Mouse (Mus musculus) liver, postnatal 0 days (tissue): ENCODE measurements at regions not wholly inside any gene's neighbourhood (a gene's known extent, or its start where the extent isn't known, plus 50 kb on each side); places are given as distances from the start of the nearest gene placed in this dataset.

Source experiments
- ATAC-seq: fragments of 200-750 bp; cut with Nextera tagmentation; 2 replicates; pipeline ENCODE4 v1.8.0; 2017; ENCODE audit warnings: mild to moderate bottlenecking, moderate library complexity
- DNase-seq: peaks from one replicate; pipeline ENCODE4 v3.0.0-alpha.2; 2016
- H3K27ac ChIP-seq: fragments of 300-500 bp; sonication (generic); 2 replicates; pipeline ENCODE4 v1.5.1; 2014; ENCODE audit warnings: antibody characterized with exemption, moderate library complexity, mild to moderate bottlenecking, low read depth
- H3K27me3 ChIP-seq: fragments of 300-500 bp; sonication (generic); 2 replicates; pipeline ENCODE4 v1.6.1; 2014; ENCODE audit warnings: low read length, control low read depth, mixed read lengths; ENCODE audit not compliant: insufficient read depth
- H3K36me3 ChIP-seq: fragments of 300-500 bp; sonication (generic); replicated peaks from 2 replicates; pipeline ENCODE4 v1.6.1; 2014; ENCODE audit warnings: mild to moderate bottlenecking, control low read depth, low read length, moderate library complexity, mixed read lengths; ENCODE audit not compliant: insufficient read depth
- H3K4me1 ChIP-seq: fragments of 300-500 bp; sonication (generic); 2 replicates; pipeline ENCODE4 v1.6.1; 2014; ENCODE audit warnings: antibody characterized with exemption, mild to moderate bottlenecking, control low read depth; ENCODE audit not compliant: insufficient read depth
- H3K4me2 ChIP-seq: fragments of 300-500 bp; sonication (generic); 2 replicates; pipeline ENCODE4 v1.6.1; 2014; ENCODE audit warnings: low read depth, mild to moderate bottlenecking, low read length, moderate library complexity, mixed read lengths
- H3K4me3 ChIP-seq: fragments of 300-500 bp; sonication (generic); 2 replicates; pipeline ENCODE4 v1.5.1; 2014; ENCODE audit warnings: low read depth, low read length
- H3K9ac ChIP-seq: fragments of 300-500 bp; sonication (generic); replicated peaks from 2 replicates; pipeline ENCODE4 v1.6.1; 2014; ENCODE audit warnings: mild to moderate bottlenecking, moderate library complexity
- H3K9me3 ChIP-seq: fragments of 300-500 bp; sonication (generic); 2 replicates; pipeline ENCODE4 v1.6.1; 2016; ENCODE audit warnings: mild to moderate bottlenecking, control low read depth, low read length, mixed read lengths
- CTCF ChIP-seq: sonication (generic); IDR thresholded peaks from 2 replicates; pipeline ENCODE4 v1.5.1; 2016; ENCODE audit warnings: antibody characterized with exemption, low read depth
- EP300 ChIP-seq: IDR thresholded peaks from 2 replicates; pipeline ENCODE4 v1.6.1; 2016; ENCODE audit warnings: antibody characterized with exemption, low read depth, mild to moderate bottlenecking
- WGBS: fragments of 180-500 bp; shearing (Covaris S2); extraction: QIAGEN DNeasy Blood & Tissue Kit; methylation state at CpG from one replicate; pipeline ENCODE4 v1.1.7; 2014; ENCODE audit not compliant: insufficient replicate concordance; 5-methylcytosine and 5-hydroxymethylcytosine counted together

DNA sequence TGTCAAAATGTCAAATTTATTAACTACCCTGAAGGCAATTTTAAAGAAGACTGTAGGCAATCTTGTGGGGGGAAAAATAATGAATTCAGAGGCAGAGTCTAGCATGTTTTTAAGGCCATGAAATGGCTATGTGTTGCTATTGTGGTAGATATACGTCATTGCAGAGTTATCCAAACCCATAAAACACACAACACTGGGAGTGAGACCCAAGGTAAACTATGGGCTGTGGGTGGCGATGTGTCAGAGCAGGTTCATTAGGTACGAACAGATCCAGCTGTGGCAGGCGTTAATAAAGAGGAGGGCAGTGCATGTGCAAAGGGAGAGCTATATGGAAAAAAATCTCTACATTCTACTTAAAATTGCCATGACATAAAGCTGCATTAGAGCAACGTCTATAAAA lies 189.4 kb upstream of the Btg1 start:
- WGBS, result 78% methylated on average over 5 of the region's 5 CpGs
- no peak overlapping the region for H3K4me3 ChIP-seq
- DNase-seq, result no peak
- H3K27ac ChIP-seq, result no peak overlapping the region
- no peak for ATAC-seq
- no peaks in the 10 kb centered on the region for H3K36me3 ChIP-seq
- TF ChIP-seq CTCF, result no peak
- no peak for TF ChIP-seq EP300
- H3K4me1 ChIP-seq, result no peaks in the 10 kb centered on the region
- H3K27me3 ChIP-seq, result no peaks in the 10 kb centered on the region
- no peaks in the 10 kb centered on the region for H3K9me3 ChIP-seq
- H3K9ac ChIP-seq, result no peak overlapping the region
- H3K4me2 ChIP-seq, result no peak overlapping the region

DNA sequence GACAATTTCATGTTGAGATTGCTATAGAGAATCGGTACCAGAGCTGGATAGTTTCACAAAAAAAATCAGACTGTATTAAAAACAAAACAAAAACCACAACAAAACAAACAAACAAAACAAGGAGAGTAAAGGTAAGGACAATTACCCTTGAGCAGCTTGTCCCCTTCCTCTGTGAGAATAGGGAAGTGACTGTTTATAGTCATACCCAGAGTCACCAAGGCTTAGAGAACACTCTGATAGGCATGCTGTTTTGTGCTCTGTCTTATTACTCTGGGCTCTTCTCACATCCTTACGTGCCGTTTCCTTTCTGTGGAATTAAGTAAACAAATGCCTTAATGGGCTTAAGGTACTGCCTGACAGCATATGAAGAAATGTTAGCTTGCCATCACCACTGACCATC lies 186.7 kb upstream of the Btg1 start:
- 44% methylated on average over 3 of the region's 3 CpGs for WGBS
- no peak overlapping the region for H3K9ac ChIP-seq
- no peaks in the 10 kb centered on the region for H3K9me3 ChIP-seq
- no peaks in the 10 kb centered on the region for H3K27me3 ChIP-seq
- DNase-seq (no peak), ATAC-seq (no peak)
- no peak overlapping the region for H3K4me3 ChIP-seq
- TF ChIP-seq EP300, result no peak
- H3K27ac ChIP-seq, result no peak overlapping the region
- no peaks in the 10 kb centered on the region for H3K4me1 ChIP-seq
- no peak overlapping the region for H3K4me2 ChIP-seq
- H3K36me3 ChIP-seq, result no peaks in the 10 kb centered on the region

DNA sequence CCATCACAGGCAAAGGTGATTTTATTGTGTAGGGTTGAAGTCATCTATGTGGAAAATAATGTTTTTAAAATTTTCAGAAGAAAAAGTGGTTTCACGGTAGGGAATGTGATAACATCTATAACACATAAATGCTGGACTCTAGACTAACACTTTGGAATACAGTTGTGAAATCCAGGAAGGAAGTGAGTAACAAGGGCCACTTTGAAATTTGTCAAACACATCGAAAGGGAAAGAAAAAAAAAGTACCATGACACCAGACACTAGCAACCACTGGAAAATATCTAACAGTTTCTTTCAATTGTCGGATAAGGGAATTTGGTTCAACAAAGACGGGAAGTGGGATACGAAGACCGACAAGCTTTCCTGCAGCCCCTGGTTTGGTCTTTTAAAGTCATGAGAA lies 181.7 kb upstream of the Btg1 start:
- no peak for DNase-seq
- ATAC-seq, result no peak
- 41% methylated on average over 6 of the region's 6 CpGs for WGBS

DNA sequence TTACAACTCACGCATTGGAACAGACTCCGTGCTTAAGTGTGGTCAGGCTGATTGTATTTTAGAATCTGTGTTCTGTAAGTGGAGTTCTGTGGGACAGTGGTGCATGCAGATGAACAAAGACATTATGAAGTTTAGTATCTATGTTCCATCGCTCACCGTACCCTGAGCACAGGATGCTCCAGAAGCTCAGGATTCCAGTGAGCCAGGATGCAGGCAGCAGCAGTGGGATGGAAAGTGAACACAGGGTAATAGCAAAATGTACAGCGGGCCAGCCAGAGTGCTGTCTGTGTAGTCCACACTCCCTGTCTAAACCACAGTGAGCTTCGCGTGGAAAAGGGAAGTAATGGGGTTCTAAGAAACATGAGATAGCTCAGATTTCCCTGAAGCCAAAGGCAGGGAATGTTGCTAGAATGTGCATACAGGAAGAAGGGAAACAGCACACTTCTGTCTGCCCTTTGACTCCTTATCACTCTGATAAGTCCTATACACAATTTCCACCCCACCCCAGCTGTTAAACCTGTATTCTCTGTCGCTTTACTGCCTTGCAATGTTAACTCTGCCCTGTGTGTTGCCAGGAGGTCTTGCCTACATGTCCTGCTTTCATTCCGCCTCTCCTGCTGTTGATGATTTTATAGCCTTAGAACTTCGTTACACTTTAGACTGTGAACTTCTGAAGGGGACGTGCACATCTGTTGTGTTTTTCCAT lies 178.3 kb upstream of the Btg1 start:
- 65% methylated on average over 11 of the region's 11 CpGs for WGBS

More for the DNA sequence above, 181.7 kb upstream of the Btg1 start:
- Histone ChIP-seq H3K4me3 (no peak overlapping the region), H3K9me3 (no peaks in the 10 kb centered on the region), H3K27ac (peak overlapping the region; percentile 34; the same call in 1 of the 2 replicates), H3K4me2 (no peak overlapping the region), H3K4me1 (no peaks in the 10 kb centered on the region), H3K27me3 (no peaks in the 10 kb centered on the region), H3K36me3 (no peaks in the 10 kb centered on the region), H3K9ac (no peak overlapping the region)
- TF ChIP-seq CTCF (no peak), EP300 (no peak)

DNA sequence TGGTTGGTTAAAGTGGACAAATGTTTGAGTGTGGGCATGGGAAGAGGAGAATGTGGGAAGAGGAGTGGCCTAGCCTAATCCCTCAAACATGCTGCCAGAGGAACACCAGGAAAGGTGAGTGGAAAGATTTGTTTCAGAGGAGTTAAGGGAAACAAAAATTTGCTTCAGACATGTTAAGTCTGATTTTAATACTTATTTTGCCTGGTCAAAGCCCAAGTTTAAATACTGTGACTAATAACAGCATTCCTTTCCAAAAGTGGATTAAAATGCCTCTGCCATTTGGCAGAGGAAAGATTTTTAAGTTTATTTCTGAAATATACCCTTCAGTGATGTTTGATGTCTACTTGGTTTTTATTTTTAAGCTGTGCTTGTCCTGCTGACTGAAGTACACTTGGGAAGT lies 174.6 kb upstream of the Btg1 start:
- ATAC-seq (no peak), DNase-seq (no peak)
- H3K4me1 ChIP-seq, result no peaks in the 10 kb centered on the region
- no peak overlapping the region for H3K4me2 ChIP-seq
- no peak overlapping the region for H3K4me3 ChIP-seq
- H3K27me3 ChIP-seq, result no peaks in the 10 kb centered on the region
- H3K9ac ChIP-seq, result no peak overlapping the region
- H3K27ac ChIP-seq, result no peak overlapping the region
- TF ChIP-seq EP300 (no peak), CTCF (no peak)
- no peaks in the 10 kb centered on the region for H3K36me3 ChIP-seq
- H3K9me3 ChIP-seq, result no peaks in the 10 kb centered on the region

More for the DNA sequence above, 178.3 kb upstream of the Btg1 start:
- H3K9me3 ChIP-seq, result no peaks in the 10 kb centered on the region
- TF ChIP-seq EP300, result no peak
- no peak for TF ChIP-seq CTCF
- DNase-seq (no peak), ATAC-seq (no peak)
- no peak overlapping the region for H3K27ac ChIP-seq
- no peaks in the 10 kb centered on the region for H3K27me3 ChIP-seq
- no peak overlapping the region for H3K4me3 ChIP-seq
- H3K36me3 ChIP-seq, result no peaks in the 10 kb centered on the region
- no peak overlapping the region for H3K9ac ChIP-seq
- no peak overlapping the region for H3K4me2 ChIP-seq
- H3K4me1 ChIP-seq, result no peaks in the 10 kb centered on the region

DNA sequence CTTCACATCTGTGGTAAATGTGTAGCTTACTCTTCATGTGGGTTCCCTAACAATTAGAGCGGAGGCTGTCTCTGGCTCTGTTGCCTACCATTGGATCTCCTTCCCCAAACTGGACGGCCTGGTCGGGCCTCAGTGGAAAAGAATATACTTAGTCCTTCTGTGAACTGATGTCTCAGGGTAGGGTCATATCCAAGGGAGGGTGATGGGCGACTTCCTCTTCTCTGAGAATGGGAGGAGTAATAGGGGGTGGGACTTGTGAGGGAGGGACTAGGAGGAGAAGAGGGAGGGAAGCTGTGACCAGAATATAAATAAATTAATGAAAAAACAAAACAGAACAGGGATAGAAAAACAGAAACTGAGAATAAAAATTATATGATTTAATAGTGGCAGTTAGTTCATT lies 166.5 kb upstream of the Btg1 start:
- H3K36me3 ChIP-seq, result no peaks in the 10 kb centered on the region
- no peaks in the 10 kb centered on the region for H3K9me3 ChIP-seq
- ATAC-seq, result no peak
- DNase-seq, result no peak
- no peaks in the 10 kb centered on the region for H3K27me3 ChIP-seq
- H3K4me2 ChIP-seq, result no peak overlapping the region
- no peak overlapping the region for H3K4me3 ChIP-seq
- TF ChIP-seq CTCF (no peak), EP300 (no peak)
- H3K27ac ChIP-seq, result no peak overlapping the region
- WGBS, result 81% methylated on average over 4 of the region's 4 CpGs
- no peak overlapping the region for H3K9ac ChIP-seq
- no peaks in the 10 kb centered on the region for H3K4me1 ChIP-seq

DNA sequence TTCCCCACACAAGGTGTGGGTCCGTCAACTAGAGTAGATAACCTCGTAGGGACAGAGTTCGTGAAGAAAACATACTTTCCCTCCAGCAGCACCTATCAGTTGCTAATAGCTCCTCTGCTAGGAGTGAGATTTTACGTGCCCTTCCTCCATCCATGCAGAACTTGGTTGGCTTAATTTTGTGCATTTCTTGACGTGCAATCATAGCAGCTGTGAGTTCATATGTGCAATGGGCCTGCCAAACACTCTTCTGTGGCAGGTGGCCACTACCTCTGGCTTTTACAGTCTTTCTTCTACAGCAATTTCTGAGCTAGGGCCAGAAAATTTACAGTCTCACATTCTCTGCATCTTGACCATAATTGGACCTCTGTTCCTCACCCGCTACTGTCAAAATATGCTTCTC lies 161.9 kb upstream of the Btg1 start:
- Histone ChIP-seq H3K4me1 (no peaks in the 10 kb centered on the region; the same call in 1 of the 2 replicates), H3K27ac (no peak overlapping the region), H3K36me3 (no peaks in the 10 kb centered on the region), H3K4me2 (no peak overlapping the region), H3K4me3 (no peak overlapping the region), H3K9ac (no peak overlapping the region), H3K27me3 (no peaks in the 10 kb centered on the region), H3K9me3 (no peaks in the 10 kb centered on the region)
- no peak for ATAC-seq
- WGBS, result 78% methylated on average over 6 of the region's 6 CpGs
- no peak for DNase-seq
- no peak for TF ChIP-seq CTCF
- no peak for TF ChIP-seq EP300
